Mouse (Mus musculus): Measurements from ENCODE around the gene Dmrt3.

- TF ChIP-seq CTCF (IDR thresholded peaks at IDR 0.05; ENCODE audit: extremely low read depth, insufficient read length, insufficient replicate concordance, low read depth, low read length) (no peak), POLR2A (IDR thresholded peaks at IDR 0.05; ENCODE audit: low read depth, low read length) (no peak)
Measured at GRCm38 (mm10) chr19:25612806-25613295, 2.8 kb downstream of the Dmrt3 start.
